Mouse (Mus musculus) spleen, adult 2 months (tissue): ENCODE results near the gene Tnfsf15. TPM values are rescaled to one million over a fixed set of nuclear protein-coding genes. Genes with fewer than 3 reads are reported as not detected.
A peak's percentile ranks its signal among the peaks of the same experiment; 100 is the strongest.

Experiments used
- DNase-seq, 2 experiments: peaks; one replicate each; pipeline versions ENCODE4 v3.0.0 to v3.0.0-alpha.2; 2012 to 2021; ENCODE audit warnings: low spot score in 2 of 2, low read depth in 1 of 2
- H3K27ac ChIP-seq: fragments of 200-500 bp; 2 replicates; pipeline ENCODE4 v1.5.1; 2012; ENCODE audit warnings: low read length, inconsistent platforms; ENCODE audit not compliant: insufficient read depth
- H3K27me3 ChIP-seq: fragments of 200-500 bp; 2 replicates; pipeline ENCODE4 v1.6.1; 2012; ENCODE audit warnings: mild to moderate bottlenecking, moderate library complexity, low read length, inconsistent platforms; ENCODE audit not compliant: control insufficient read depth, insufficient read depth
- H3K36me3 ChIP-seq: fragments of 200-500 bp; 2 replicates; pipeline ENCODE4 v1.6.1; 2012; ENCODE audit warnings: mild to moderate bottlenecking, low read length, inconsistent platforms; ENCODE audit not compliant: control insufficient read depth, insufficient read depth
- H3K4me1 ChIP-seq: fragments of 200-500 bp; 2 replicates; pipeline ENCODE4 v1.6.1; 2011; ENCODE audit warnings: inconsistent platforms; ENCODE audit not compliant: control insufficient read depth, insufficient read depth, insufficient read length
- H3K4me3 ChIP-seq: fragments of 200-500 bp; 2 replicates; pipeline ENCODE4 v1.5.1; 2011; ENCODE audit warnings: mild to moderate bottlenecking, inconsistent platforms; ENCODE audit not compliant: insufficient read depth, insufficient read length; ENCODE audit errors: extremely low read depth
- CTCF ChIP-seq: fragments of 200-500 bp; IDR thresholded peaks from 2 replicates; pipeline ENCODE4 v1.5.1; 2011; ENCODE audit warnings: mild to moderate bottlenecking, inconsistent platforms; ENCODE audit not compliant: insufficient read depth, insufficient read length, insufficient replicate concordance; ENCODE audit errors: extremely low read depth
- POLR2A ChIP-seq: fragments of 200-500 bp; IDR thresholded peaks from 2 replicates; pipeline ENCODE4 v1.6.1; 2011; ENCODE audit warnings: low read depth, low read length, inconsistent platforms
- WGBS: fragments of 180-500 bp; shearing (Covaris S2); methylation state at CpG from one replicate; pipeline ENCODE4 v1.1.7; 2018; 5-methylcytosine and 5-hydroxymethylcytosine counted together
- polyA plus RNA-seq: library from polyadenylated mRNA; depleted of rRNA; stranded (reverse); fragments of >200 nt; gene quantifications from 2 replicates; pipeline ENCODE4 v1.2.3, GENCODE M21; 2012

Tnfsf15 gene
- polyA plus RNA-seq, 1 experiment = 0.14 TPM

DNA sequence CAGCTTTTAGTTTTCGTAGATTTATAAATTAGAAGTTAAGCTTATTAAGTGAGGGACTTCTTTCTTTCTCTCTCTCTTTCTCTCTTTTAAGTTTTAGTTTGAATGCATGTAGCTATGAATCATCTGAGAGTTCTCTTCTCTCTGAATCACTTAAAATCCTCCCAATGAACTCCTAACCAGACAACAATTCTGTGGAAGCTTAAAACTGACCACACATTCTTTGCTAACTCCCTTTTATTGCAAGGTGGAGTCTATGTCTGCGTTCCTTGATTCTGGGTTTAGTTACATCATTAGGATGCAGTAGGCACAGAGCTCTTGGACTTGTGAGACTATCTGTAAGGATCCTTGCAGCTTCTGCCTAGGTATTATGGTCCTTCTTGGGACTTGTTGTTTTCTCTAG, 41.2 kb downstream of the Tnfsf15 start:
- WGBS = 93% methylated on average over 2 of the region's 2 CpGs
- H3K27ac ChIP-seq = no peak overlapping the region
- DNase-seq = no peak
- no peaks in the 10 kb centered on the region for H3K27me3 ChIP-seq
- TF ChIP-seq POLR2A (no peak), CTCF (no peak)
- no peaks in the 10 kb centered on the region for H3K36me3 ChIP-seq
- H3K4me3 ChIP-seq = no peak overlapping the region
- H3K4me1 ChIP-seq = 0 out of 2 replicates have a peak, but pooled peaks cover 2% of the 10 kb centered on the region

DNA sequence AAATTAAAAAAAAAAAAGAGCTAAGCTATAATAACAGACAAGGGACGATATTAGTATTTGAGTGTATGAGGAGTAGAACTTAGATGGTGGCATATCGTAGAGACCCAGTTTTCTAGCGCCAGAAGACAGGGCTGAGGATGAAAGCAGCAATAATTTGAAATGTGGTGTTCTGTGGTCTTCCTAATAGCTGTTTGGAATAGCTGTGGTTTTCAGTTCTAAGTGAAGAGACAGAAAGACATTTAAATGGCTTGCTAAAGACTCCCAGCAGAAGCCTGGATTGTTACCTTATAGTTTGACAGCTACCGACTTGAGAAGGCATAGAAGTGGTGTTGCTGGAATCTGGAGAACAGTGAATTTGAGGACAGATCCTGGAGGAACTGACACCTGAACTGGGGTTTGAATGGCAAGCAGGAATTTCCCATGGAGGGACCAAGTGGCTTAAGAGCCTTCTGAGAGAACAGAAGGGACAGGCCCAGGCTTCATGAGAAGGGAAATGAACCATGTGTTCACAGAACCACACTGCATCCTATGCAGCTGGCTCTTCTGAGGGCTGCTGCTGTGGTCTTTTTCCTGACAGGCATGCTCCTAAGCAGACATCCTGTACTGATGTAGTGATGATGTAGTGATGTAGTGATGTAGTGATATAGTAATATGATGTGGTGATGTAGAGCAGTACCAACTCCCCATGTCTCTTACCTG, 42.8 kb downstream of the Tnfsf15 start:
- 75% methylated on average over 4 of the region's 4 CpGs for WGBS
- no peak overlapping the region for H3K27ac ChIP-seq
- H3K4me1 ChIP-seq = 0 out of 2 replicates have a peak, but pooled peaks cover 2% of the 10 kb centered on the region
- H3K4me3 ChIP-seq = no peak overlapping the region
- no peak for DNase-seq
- no peaks in the 10 kb centered on the region for H3K36me3 ChIP-seq
- no peak for TF ChIP-seq CTCF
- TF ChIP-seq POLR2A = no peak
- no peaks in the 10 kb centered on the region for H3K27me3 ChIP-seq

DNA sequence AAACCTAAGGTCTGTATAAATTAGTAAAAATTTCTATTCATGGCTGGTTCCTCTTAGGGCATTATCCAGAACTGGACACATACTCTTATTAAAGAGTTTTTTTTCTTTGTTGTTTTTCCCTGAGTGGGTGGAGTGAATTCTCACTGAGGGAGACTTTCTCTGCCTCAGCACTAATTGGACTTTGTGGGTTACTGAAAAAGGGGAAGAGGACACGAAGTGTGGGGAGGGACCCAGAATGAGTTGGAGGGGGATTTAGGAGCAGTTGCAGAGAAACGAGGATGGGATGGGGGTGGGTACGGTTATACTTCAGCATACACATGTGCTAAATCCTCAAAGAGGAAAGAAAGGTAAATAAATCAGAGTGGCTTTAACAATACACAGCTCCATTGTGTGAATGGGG, 45.2 kb downstream of the Tnfsf15 start:
- Histone ChIP-seq H3K36me3 (no peaks in the 10 kb centered on the region), H3K4me1 (0 out of 2 replicates have a peak, but pooled peaks cover 2% of the 10 kb centered on the region), H3K27ac (no peak overlapping the region), H3K27me3 (no peaks in the 10 kb centered on the region), H3K4me3 (no peak overlapping the region)
- no peak for DNase-seq
- WGBS = 23% methylated on average over 3 of the region's 3 CpGs
- no peak for TF ChIP-seq CTCF
- TF ChIP-seq POLR2A = no peak

DNA sequence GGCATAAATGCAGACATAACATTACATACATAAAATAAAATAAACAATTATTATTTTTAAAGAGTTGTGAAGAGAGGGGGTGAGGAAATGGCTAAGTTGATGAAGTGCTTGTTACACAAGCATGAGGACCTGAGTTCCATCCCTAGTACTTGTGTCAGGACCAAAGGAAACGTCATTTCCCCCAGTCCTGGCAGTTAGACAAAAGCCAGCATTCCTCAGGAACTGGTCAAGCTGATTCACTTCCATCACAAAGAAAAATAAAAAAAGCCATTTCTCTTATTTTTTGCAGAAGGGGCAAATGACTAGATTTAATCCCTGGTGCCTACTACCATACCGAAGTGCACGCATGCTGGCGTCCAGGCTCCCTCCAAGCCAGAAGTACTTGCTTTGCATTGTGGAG, 48.0 kb downstream of the Tnfsf15 start:
- Histone ChIP-seq H3K27me3 (no peaks in the 10 kb centered on the region), H3K27ac (no peak overlapping the region), H3K4me1 (no peaks in the 10 kb centered on the region), H3K4me3 (no peak overlapping the region), H3K36me3 (no peaks in the 10 kb centered on the region)
- no peak for TF ChIP-seq POLR2A
- TF ChIP-seq CTCF = no peak
- no peak for DNase-seq
- WGBS = 90% methylated on average over 4 of the region's 4 CpGs

DNA sequence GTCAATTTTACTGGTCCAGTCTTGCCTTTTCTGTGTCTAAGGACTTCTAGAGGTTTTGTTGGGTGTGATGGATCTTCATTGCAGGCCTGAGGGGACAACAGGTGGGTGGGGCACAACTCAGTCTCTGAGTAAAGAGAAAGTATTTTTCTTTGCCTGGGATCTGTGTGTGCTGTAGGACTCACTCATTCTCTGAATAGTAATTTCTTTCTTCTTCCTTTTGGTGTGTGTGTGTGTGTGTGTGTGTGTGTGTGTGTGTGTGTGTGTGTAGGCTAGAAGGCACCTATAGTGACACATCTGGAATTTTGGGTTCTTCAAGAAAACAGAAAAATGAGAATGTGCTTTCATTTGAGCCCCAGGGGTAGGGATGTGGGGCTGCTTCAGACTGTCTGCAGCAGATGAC, 52.6 kb downstream of the Tnfsf15 start:
- no peak for DNase-seq
- TF ChIP-seq CTCF (no peak), POLR2A (no peak)
- no peak overlapping the region for H3K27ac ChIP-seq
- H3K36me3 ChIP-seq = no peaks in the 10 kb centered on the region
- no peaks in the 10 kb centered on the region for H3K27me3 ChIP-seq
- no peaks in the 10 kb centered on the region for H3K4me1 ChIP-seq
- H3K4me3 ChIP-seq = no peak overlapping the region

DNA sequence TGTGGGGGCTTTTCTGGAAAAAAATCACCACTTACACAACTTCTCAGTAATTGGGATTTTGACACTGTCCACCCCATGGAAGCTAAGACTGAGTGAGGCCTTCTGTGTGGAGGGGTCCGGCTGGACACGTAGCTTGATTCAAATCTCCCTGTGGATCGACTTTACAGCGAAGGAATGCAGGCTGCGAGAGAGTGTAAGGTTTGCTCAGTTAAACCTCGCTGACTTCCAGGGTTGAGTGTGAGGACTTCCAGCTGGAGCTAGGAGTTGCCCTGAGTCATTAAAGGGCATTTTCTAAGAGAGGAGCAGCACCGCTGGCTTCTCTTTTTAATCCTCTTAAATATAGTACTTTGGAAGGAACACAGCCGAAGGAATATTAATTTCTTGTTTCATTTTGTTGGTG, 57.5 kb downstream of the Tnfsf15 start:
- DNase-seq = no peak
- no peaks in the 10 kb centered on the region for H3K4me1 ChIP-seq
- H3K4me3 ChIP-seq = no peak overlapping the region
- H3K27me3 ChIP-seq = no peaks in the 10 kb centered on the region
- TF ChIP-seq CTCF (no peak), POLR2A (no peak)
- 92% methylated on average over 8 of the region's 8 CpGs for WGBS
- no peak overlapping the region for H3K27ac ChIP-seq
- H3K36me3 ChIP-seq = no peaks in the 10 kb centered on the region

DNA sequence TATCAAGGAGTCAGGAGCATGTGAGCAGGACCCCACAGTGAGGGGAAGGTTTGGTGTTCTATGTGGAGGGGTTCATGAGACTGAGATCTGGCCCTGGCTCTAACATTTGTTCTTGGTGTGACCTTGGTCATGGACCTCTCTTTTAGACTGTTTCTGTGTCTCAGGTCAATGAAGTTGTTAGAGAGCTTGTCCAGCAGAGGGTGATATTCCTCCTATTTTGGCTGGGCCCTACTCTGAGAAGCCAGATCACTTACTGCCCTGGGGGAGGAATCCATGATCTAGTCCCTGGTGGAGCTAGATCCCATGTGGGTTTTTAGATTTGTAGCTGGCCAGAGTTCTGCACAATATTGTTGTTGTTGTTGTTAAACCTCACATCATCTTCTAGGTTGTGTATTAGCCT, 58.8 kb downstream of the Tnfsf15 start:
- H3K27me3 ChIP-seq = no peaks in the 10 kb centered on the region
- no peaks in the 10 kb centered on the region for H3K36me3 ChIP-seq
- no peaks in the 10 kb centered on the region for H3K4me1 ChIP-seq
- H3K4me3 ChIP-seq = no peak overlapping the region
- peak in 1 of 2 experiments; percentile 26 for DNase-seq
- no peak for TF ChIP-seq POLR2A
- no peak for TF ChIP-seq CTCF
- H3K27ac ChIP-seq = no peak overlapping the region

DNA sequence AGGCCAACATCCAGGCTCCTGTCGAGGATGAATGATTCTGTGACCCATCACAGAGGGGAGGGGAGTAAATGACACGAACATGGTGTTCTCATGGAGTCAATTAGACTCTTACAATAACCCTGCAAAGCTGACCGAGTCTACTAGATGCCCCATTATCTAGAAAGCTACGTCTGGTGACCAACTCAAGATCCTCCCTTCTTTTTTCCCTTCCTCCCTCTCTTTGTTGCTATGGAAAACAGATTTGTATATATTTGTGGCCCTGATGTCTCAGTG, 59.7 kb downstream of the Tnfsf15 start:
- no peaks in the 10 kb centered on the region for H3K4me1 ChIP-seq
- 81% methylated on average over 4 of the region's 4 CpGs for WGBS
- TF ChIP-seq CTCF (no peak), POLR2A (no peak)
- H3K27ac ChIP-seq = no peak overlapping the region
- no peaks in the 10 kb centered on the region for H3K27me3 ChIP-seq
- H3K36me3 ChIP-seq = no peaks in the 10 kb centered on the region
- no peak for DNase-seq
- H3K4me3 ChIP-seq = no peak overlapping the region
